Mouse (Mus musculus) spleen, embryonic (tissue): ENCODE measurements around the gene Trim16.

Experiments used
- CTCF ChIA-PET: fragments of 350-600 bp; sonication (Branson Sonifier 250); formaldehyde crosslinking; loops from one replicate; lab custom pipeline; 2022; lab: Charles Lee

Gene Trim16

GRCm38 (mm10) chr11:62830387-62830786, 10.4 kb downstream of the Trim16 start:
- CTCF ChIA-PET, result no interaction called here

GRCm38 (mm10) chr11:62831906-62832305, 11.9 kb downstream of the Trim16 start:
- CTCF ChIA-PET, result no interaction called here

GRCm38 (mm10) chr11:62844562-62844961, 24.5 kb downstream of the Trim16 start:
- CTCF ChIA-PET, result no interaction called here

- CTCF ChIA-PET, result no interaction called here
Observed at GRCm38 (mm10) chr11:62845730-62846129, 25.7 kb downstream of the Trim16 start.

GRCm38 (mm10) chr11:62846961-62847654, 27.1 kb downstream of the Trim16 start, which contains the start of gene Fbxw10:
Fbxw10 (plus strand) TSS chr11:62847069.
- CTCF ChIA-PET, result no interaction called here

GRCm38 (mm10) chr11:62847655-62848191, 27.7 kb downstream of the Trim16 start:
- CTCF ChIA-PET, result no interaction called here

GRCm38 (mm10) chr11:62848301-62848700, 28.3 kb downstream of the Trim16 start:
- CTCF ChIA-PET, result no interaction called here

- CTCF ChIA-PET, result no interaction called here
Observed at GRCm38 (mm10) chr11:62851199-62851598, 31.2 kb downstream of the Trim16 start.

- CTCF ChIA-PET, result no interaction called here
Observed at GRCm38 (mm10) chr11:62853334-62853733, 33.3 kb downstream of the Trim16 start.

GRCm38 (mm10) chr11:62865562-62865961, 45.5 kb downstream of the Trim16 start:
- CTCF ChIA-PET, result no interaction called here

GRCm38 (mm10) chr11:62866685-62867084, 46.7 kb downstream of the Trim16 start:
- CTCF ChIA-PET, result no interaction called here

DNA sequence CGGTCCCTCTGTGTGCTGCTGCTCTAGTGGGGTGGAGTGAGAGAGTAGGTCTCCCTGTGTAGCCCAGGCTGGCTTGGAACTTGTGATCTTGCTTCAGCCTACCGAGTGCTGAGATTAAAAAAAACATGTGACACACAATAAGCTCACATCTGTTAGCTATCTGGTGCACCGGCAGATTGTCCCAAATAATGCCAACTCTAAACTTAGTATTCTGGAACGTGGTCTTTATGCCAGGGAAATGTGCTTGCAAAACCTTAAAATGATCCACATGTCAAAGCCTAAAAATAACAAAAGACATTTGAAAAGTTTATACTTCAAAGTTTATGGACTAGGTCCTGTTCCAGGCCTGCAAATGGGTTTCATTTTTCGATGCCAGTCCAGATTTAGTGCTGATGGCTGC, 49.2 kb downstream of the Trim16 start:
- CTCF ChIA-PET, result no interaction called here

DNA sequence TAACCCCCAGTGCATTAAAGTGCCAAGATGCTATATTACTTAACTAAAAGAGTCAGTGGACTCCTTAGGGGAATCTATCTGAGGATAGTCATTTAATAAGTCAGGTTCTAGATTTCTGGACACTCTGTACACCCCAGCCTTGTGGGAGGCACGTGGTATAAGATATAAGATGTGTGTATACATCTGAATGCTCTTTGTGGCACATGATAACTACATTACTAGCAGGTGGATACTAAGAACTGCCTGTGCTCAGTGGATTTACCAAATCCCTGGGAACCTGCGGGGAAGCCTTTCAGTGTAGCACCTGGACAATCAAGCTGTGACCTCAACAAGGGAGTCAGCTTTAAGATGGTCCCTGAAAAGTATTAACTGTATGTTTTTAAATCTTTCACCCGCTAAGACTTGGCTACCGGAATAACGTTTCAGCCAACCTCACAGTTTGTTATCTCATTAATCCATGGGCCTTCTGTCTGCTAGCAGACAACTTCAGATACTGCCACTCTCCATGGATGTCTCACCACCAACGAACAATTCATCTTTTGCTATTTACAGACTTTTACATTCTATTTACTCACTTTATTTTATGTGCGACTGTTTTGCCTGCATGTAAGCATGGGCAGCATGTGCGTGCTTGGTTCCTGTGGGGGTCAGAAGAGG, 49.8 kb downstream of the Trim16 start:
- CTCF ChIA-PET, result no interaction called here

DNA sequence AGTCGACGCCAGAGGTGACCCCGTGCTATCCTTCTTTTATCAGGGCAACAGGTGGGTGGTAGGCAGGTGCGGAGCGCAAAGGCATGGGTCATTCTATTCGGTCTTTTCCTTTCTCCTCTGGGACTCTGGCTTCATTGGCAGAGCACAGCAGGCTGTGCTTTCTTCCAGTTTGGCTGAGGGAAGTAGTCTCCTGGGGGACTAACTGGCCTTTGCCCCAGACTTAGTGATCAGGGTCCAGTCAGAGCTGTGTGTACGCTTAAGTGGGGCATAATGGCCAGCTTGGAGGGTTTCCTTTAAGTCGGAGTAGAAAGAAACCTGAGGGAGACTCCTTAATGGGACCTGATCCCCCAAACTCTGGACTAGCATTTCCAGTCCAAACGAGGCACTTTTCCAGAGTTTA, 53.4 kb downstream of the Trim16 start:
- CTCF ChIA-PET, result no interaction called here

GRCm38 (mm10) chr11:62875696-62876095, 55.7 kb downstream of the Trim16 start:
- CTCF ChIA-PET, result no interaction called here

DNA sequence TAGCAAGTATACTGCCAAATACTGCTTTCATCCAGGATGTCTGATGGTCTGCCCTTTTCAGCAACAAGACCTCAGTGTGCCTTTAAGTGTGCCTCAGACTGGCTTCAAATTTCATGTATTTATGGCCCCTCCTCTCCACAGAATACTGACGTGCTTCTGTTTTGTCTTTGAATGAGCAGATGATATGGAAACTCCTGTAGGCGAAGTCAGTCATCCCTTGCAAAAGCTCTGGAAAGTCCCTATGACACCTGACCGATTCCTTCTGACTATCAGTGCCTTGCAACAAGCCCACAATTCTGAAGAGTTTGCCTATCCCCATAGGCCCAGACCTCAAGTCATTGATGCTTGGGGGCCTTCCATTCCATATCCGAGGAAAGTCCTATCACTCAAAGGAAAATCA, 56.4 kb downstream of the Trim16 start:
- CTCF ChIA-PET, result no interaction called here

GRCm38 (mm10) chr11:62877391-62877790, 57.4 kb downstream of the Trim16 start:
- CTCF ChIA-PET, result no interaction called here

- CTCF ChIA-PET, result no interaction called here
Observed at GRCm38 (mm10) chr11:62878728-62879127, 58.7 kb downstream of the Trim16 start.

GRCm38 (mm10) chr11:62879220-62880048, 59.4 kb downstream of the Trim16 start, which contains the start of gene Tvp23b:
Tvp23b (plus strand) TSS chr11:62879455.
- CTCF ChIA-PET, result no interaction called here

DNA sequence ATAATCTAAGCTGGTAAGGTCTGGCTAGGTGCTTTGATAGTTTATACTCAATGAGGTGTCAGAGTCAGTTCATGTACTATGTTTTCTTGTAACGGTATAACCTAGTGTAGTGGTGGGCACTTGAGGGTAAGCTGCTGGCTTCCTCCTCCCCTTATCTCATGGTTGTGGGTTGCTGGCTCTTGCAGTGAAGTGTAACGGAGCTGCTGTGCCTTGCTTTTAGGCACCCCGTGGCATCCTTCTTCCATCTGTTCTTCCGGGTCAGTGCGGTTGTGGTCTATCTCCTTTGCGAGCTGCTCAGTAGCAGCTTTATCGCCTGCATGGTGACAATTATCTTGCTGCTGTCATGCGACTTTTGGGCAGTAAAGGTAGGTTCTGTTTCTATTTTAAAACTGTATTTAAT, 63.4 kb downstream of the Trim16 start:
- CTCF ChIA-PET, result no interaction called here

GRCm38 (mm10) chr11:62885323-62885722, 65.3 kb downstream of the Trim16 start:
- CTCF ChIA-PET, result no interaction called here

DNA sequence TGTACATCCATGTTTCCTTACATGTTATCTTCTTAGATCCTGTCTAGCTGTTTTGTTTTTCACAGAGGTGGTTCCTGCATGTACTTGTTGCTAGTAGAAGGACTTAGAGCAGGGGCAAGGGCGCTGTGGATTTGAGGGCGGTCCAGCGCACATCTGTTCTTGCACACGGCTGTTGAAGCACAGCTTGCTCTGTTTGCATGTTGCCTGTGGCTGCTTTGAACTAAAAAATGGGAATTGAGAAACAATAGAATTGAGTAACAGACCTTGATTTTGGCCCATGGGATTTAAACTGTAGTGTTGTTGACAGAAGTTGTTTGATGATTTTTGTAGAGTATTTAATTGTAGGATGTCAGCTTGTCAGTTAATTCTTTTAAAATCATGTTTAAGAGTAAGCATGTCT, 70.8 kb downstream of the Trim16 start:
- CTCF ChIA-PET, result interaction anchor here (1.0 kb wide), 1 partner anchor 11 kb away, joined by 3 read pairs; no protein-coding TSS in a partner anchor
